Mouse (Mus musculus) ovary, postnatal 10 days (tissue): ENCODE data around the gene Brca1.
"Not testable (repeated sequence)": the region's sequence is repeated elsewhere in the genome, so short reads cannot be mapped to it uniquely, and the experiment has no call there.

Source experiments
- DNase-seq: peaks from one replicate; pipeline ENCODE4 v3.0.0; 2022; ENCODE audit warnings: low spot score

The Brca1 gene

DNA sequence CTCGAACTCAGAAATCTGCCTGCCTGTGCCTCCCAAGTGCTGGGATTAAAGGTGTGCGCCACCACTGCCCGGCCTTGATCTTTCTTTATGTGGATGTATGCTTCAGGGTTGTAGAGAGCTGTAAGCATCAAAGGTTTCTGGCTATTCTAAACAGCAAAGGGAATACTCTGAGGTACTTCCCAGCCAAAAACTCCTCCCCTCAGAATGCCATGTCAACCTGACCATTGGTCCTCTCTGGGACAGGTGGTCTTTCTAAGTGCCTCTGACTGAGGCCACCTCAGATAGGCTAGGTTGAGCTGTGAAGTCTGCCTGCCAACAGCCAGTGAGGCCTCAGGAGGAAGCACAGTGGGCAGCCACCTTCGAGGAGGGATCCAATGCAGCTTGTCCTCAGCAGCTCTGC, 102.9 kb downstream of the Brca1 start:
- no peak for DNase-seq

DNA sequence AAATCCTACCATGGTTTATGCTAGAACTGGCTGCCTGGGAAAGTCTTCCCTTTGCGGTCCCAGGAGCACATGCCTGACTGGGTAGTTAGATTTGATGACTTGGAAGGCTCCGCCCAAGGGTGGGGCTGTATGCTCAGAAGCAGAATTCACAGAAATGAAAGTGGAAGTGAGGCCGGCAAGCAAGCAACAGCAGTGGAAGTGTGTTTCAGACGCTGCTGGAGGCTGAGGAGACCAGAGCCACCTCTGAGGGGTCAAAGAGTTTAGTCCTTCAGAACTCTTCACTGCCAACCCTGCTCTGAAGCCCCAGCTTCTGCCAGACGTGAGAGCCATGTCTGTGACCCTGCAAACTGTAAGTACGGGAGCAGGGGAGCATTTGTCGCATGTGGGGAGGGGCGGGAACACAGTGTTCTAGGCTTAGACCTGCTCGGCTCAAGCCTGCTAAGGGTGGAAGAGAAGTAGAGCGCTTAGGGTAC, 103.4 kb downstream of the Brca1 start, which contains the start of gene Ifi35:
Ifi35 (plus strand) TSS at position 134 of the 473 bp plus-strand sequence.
- DNase-seq = no peak

GRCm38 (mm10) chr11:101447786-101448185, 104.0 kb downstream of the Brca1 start:
- no peak for DNase-seq

- DNase-seq = not testable (repeated sequence)
Observed at GRCm38 (mm10) chr11:101446860-101447259, 104.9 kb downstream of the Brca1 start.

GRCm38 (mm10) chr11:101446319-101446718, 105.4 kb downstream of the Brca1 start:
- DNase-seq = no peak

DNA sequence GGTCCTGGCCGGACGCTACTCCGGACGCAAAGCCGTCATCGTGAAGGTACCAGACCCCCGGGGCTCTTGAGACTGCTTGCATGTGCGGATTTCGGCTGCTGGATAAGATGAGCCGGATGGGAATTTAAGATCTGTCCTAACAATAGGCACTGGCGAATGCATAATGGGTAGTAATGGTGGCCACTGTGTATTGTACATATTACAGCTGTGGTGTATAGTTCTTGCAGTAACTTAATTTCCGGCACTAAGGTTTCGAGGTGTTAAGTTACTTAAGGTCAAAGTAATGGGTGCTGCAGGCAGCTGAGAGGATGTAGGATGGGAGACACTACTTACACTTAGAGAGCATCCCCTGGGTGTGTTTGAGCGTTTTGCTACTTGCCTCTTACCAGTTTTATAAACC, 109.0 kb downstream of the Brca1 start:
- DNase-seq = no peak

- peak; percentile 88 for DNase-seq
Observed at GRCm38 (mm10) chr11:101442127-101442693, 109.5 kb downstream of the Brca1 start, which contains the start of gene Rpl27. Gene Rpl27, plus strand, starts transcription at chr11:101442298.

DNA sequence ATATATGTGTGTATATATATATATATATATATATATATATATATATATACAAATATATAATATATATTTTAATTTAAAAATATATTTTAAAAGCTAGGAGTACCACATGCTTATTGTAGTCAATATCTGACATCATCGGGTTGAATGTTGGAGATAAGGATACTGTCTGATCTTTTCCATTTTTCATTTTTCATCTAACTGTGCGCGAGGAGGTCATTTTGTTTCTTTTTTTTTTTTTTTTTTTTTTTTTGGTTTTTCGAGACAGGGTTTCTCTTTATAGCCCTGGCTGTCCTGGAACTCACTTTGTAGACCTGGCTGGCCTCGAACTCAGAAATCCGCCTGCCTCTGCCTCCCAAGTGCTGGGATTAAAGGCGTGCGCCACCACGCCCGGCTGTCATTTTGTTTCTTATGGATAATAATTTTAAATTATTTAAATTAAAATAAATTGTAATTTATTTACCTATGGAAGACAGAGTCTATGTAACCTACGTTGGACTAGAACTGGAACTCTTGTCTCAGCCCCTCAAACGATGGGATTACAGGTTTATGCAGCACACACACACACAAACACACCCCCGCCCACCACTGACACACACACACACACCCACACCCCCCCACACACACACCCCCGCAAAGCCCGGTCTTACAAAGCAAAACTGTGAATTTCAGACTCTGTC, 110.2 kb downstream of the Brca1 start:
- DNase-seq = not testable (repeated sequence)
